Mouse (Mus musculus) cerebellum, adult 18-20 months (tissue): ENCODE data around the gene Lpcat2.

Experiments used
- DNase-seq, 2 experiments: peaks; one replicate each; pipeline ENCODE4 v3.0.0; 2021

Gene Lpcat2

DNA sequence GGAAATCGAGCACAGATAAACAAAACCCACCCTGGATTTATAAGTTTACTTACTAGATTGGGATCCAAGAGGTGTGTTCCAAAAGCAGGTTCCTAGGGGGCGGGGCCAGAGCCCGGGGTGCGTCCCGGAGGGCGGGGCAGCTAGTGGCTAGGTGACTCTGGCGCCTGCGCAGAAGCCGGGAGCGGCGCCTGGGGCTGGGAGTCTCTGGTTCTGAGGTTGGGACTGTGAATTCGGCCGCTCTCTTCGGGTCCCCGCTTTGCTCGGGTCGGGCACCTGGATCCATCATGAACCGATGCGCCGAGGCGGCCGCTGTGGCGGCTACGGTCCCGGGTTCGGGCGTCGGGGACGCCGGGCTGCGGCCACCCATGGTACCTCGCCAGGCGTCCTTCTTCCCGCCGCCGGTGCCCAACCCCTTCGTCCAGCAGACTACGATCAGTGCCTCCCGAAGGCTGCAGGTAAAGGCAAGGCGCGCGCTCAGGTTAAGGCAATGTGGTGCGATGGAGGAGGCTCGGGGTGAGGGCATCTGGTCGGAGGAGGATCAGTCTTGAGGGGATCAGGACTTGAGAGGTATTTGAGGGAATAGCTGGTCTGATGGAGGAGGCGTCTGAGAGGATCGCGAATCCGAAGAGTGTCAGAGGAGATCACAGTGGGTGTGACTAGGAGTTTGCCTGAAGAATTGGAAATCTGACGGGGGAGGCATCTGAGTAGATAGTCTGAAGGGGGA lies at the start of gene Lpcat2:
Gene Lpcat2 (plus strand): TSS at position 169 of the 724 bp plus-strand sequence.
- peak; percentile 24 to 35 for DNase-seq

DNA sequence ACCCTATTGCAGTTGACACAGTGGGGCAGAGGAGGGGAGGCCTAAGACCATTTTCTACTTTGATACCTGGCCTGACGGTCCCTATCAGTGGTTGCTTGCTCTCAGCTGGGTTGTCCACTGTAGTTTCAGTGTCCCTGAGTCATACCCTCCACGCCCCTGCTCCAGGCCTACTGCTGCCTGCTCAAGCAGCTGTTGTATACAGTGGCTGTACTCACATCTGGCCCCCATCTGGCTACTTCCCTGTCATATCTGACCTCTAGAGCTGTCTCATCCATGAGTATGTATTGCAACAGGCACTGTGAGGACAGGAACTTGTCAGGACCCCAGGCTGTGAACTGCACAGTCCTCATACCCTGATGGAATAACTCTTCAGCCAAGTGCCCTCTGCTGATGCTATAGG lies 42.4 kb upstream of the Lpcat2 start:
- no peak for DNase-seq

GRCm38 (mm10) chr8:92815661-92816060 lies 39.5 kb upstream of the Lpcat2 start:
- DNase-seq, result no peak

- DNase-seq, result peak; percentile 53 to 55
Measured at GRCm38 (mm10) chr8:92817928-92818818, 37.0 kb upstream of the Lpcat2 start.

GRCm38 (mm10) chr8:92821151-92821550 lies 34.0 kb upstream of the Lpcat2 start:
- DNase-seq, result no peak

DNA sequence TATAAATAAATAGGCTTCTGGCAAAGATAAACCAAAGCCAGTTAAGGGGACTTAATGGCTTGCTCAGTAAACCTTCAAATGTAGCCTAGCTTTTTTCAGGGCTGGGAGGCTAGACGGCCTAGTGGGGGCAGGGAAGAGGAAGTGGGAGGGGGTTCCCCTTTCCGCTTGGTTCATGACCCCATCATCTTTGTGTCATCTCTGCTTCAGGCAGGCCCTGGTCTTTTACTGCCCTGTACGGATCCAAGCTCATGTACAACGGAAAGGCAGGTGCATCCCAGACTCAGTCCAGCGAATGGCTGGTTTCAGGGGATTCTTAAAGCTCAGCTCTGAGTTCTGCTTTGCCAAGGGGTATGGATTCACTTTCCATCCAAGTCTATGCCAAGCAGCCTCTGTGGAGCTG lies 32.8 kb upstream of the Lpcat2 start:
- no peak for DNase-seq

DNA sequence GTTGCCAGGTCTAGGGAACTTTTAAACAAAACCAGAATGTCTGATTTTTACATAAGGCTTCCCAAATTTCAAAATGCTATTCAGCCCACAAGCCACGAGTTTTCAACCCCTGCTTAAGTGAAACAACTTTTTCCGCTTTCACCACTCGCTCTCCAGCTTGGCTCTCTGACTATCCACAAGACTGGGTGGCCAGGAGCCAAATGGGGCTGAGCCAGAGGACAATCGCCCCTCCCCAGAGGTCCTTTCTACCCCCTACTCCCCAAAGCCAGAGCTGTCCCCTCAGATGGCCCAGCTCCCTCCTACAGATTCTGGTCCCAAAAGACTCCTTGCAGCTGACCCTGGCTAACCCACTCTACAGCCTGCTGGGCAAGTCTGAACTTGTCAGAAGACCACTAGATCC lies 29.1 kb upstream of the Lpcat2 start:
- no peak for DNase-seq

GRCm38 (mm10) chr8:92827243-92828034 lies 27.7 kb upstream of the Lpcat2 start, which contains the start of gene Mmp2:
TSS of gene Mmp2 (plus strand) at chr8:92827291.
- no peak for DNase-seq

DNA sequence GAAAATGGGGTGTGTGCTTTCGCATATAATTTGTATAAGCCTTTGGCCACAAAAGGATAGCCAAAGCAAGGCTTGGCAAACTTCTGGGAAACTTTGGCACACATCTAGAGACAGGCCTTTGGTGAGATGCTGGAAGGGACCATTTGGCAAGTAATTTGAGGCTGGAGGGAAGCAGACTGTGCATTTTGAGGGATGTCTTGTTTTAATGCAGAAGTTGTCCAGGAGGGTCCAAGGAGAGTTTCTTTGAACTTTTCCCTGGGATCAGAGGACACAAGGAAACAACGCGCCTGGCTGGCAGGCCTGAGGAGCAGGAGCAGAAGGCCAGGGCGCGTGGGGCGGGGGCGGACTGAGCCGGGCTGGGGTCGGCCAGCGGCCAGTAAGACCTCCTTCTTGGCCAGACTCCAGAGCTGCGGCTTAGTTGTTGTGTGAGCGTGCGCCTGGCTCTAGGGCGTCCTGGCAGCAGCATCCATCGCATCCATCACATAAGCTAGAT lies 26.8 kb upstream of the Lpcat2 start:
- DNase-seq, result peak in 1 of 2 experiments; percentile 8

DNA sequence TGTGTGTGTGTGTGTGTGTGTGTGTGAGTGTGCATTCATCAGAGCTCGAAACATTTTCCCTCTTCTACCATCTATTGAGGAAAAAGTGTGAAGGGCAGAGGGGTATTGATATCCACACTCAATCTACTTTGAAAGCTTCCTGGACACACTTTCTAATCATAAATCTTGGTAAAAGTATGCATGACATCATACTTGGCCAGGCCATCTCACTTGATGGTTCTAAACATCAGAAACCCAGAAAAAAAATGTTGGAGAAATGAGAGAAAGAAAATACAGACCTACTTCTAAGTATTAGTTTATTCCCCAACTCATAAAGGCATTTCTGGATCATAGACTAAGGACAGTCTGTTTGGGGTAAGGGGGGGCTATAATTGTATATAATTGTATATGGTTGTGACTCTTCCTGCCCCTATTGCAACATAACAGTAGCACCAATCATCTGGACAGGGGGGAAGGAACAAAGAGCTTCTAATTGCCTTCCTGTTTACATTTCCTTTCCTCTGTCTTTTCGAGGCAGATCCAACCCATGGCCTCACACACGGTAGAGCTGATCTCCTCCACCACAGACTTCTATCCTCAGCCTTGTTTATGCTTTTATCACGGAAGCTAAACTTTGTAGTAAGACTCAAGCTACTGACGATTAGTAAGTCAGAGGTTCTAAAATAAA lies 20.9 kb upstream of the Lpcat2 start:
- no peak for DNase-seq

DNA sequence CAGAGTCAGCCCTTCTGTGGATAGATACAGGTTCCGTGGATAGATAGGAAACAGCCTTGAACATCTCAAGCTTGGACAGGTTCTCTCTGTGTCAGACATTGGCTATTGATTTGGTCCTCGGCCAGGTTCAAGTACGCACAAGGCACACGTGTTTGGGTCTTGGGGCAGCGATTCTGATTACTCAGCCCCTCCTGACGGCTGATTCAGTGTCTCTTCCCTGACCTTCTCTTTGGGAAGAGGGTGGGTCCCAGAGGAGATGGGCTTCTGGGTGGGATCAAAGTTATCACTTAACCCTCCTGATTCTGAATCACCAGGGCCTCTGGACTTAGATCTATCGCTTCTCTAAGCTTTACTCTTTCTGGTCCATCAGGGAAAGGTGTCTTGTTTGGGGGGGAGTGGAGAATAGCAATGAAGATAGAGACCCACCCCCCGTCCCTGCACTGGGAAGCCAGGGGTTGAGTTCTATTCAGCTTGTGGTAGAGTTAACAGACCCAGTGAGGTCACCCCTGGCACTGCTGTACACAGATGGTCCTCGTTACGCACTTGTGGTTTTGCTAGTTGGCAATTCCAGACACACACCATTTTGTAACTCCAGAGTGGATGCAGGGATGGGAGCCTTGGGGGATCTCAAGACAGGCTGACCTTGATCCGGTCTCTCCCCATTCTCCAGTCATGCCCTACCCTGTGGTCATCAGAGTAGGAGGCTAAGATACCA lies 20.2 kb upstream of the Lpcat2 start:
- DNase-seq, result no peak

GRCm38 (mm10) chr8:92835901-92836300 lies 19.2 kb upstream of the Lpcat2 start:
- no peak for DNase-seq

DNA sequence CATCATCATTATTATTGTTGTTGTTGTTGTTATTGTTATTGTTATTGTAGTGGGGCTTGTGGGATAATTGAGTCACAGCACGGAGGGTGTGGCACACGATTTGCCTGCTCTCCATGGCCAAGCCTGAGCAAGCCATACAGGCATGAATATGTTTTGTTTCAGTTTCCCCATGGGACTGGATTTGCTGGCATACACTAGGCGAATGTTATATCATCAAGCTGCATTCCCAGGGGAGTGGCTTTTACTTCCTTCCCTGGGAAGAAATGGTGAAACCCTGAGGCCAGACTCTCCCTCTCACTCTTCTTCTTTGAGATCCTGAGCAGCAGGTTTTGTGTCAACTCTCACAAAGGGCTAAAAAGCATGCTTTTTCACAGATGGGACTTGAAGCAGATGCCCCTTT lies 16.5 kb upstream of the Lpcat2 start:
- no peak for DNase-seq

GRCm38 (mm10) chr8:92839161-92839560 lies 16.0 kb upstream of the Lpcat2 start:
- no peak for DNase-seq

GRCm38 (mm10) chr8:92839876-92840275 lies 15.3 kb upstream of the Lpcat2 start:
- DNase-seq, result no peak

DNA sequence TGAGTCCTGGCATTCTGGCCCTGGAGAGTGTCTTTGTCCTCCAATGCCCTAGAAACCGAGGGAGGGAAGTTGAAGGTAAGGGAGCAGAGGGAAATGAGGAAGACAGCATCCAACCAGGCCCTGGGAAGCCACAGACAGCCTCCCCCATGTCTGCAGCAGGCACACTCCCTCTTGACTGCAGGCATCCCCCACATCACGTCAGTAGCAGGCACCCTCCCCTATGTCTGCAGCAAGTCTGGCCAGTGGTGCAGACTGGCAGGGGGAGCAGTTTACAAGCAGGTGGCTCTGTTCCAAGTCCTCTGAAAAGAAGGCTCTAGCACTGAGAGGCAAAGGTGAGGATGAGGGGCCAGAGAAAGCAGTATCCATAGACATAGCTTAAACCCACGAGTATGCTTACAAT lies 8.5 kb upstream of the Lpcat2 start:
- DNase-seq, result no peak

GRCm38 (mm10) chr8:92847299-92847698 lies 7.8 kb upstream of the Lpcat2 start:
- no peak for DNase-seq

GRCm38 (mm10) chr8:92849261-92849660 lies 5.9 kb upstream of the Lpcat2 start:
- no peak for DNase-seq

DNA sequence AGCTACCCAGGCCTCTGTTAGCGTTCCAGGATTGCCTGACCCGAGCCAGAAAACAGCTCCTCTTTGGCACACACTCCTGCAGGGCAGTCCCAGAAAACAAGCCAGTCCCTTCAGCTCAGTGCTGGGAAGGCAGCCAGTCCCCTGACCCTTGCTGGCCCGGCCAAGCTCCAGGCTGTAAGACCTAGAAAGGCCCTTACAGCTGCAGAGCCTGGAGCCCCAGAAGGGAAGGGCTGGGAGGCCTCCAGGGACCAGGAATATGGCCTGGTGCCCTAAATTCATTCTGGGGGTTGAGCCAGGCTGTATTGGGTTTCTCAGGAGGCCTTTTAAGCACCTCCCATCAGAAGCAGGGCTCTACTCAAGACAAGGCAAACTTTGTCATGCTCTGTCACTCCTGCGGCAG lies 4.9 kb upstream of the Lpcat2 start:
- peak; percentile 43 to 54 for DNase-seq

- DNase-seq, result no peak
Measured at GRCm38 (mm10) chr8:92851381-92851780, 3.8 kb upstream of the Lpcat2 start.

DNA sequence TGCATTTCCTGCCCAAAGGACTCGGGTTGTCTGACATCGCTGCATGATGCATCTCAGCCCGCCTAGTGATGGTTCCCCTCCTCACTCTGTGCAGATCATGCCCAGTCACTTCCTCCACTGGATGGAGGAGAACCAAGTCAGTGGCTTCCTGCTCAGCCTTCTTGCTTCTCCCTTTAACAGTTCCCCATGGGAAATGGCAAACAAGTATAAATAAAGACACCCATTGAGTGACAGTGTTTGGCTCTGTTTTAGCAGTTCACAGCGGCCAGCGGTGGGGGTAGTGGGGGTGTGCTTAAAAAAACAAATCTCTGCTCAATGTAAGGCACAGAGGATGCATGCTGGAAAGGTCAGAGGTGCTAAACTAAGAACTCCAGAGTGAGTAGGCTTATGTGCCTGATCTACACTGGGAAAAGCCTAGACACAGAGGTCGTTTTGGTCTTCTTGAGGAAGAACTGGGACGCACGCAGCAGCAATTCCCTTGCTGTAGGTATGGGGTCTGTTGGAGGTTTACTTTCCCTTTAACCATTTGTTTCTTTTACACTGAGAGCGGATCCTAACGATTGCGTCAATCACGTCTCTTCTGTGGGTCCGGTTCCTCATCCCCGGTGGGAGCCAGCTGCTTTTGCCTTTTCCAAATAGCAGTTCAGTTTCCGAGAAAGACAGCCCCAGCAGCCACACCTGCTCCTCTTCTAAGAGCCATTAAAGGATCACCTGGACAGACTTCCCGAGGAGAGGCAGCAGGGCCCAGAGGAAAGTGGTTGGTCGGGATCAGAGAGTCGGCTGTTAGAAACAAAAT lies 1.8 kb upstream of the Lpcat2 start:
- no peak for DNase-seq
